Mouse (Mus musculus) C2C12 (cell line): ENCODE results near the gene Ppp2r5a.

Experiments
- CTCF ChIP-seq: IDR thresholded peaks from one replicate; pipeline ENCODE4 v1.5.1; 2011; ENCODE audit not compliant: control insufficient read depth, insufficient read depth, insufficient read length
- MYOG ChIP-seq: IDR thresholded peaks from one replicate; pipeline ENCODE4 v1.6.1; 2011; ENCODE audit not compliant: control insufficient read depth, insufficient read length; ENCODE audit errors: extremely low read depth

- TF ChIP-seq CTCF (no peak), MYOG (no peak)
Observed at GRCm38 (mm10) chr1:191436647-191437046, 33.6 kb upstream of the Ppp2r5a start.
